8 mouse cellular contexts compared by ENCODE assay signal in genomic region chr7:89126063-89126882, GRCm38 (mm10).
A peak's percentile ranks its signal among the peaks of the same experiment; 100 is the strongest.
DNase-seq lines count a peak whose midpoint lies in the region; ATAC-seq and TF ChIP-seq lines count a peak whose summit lies in the region.

No protein-coding gene starts in this region.

- no peaks in the 10 kb centered on the region for H3K27me3 ChIP-seq in embryonic facial prominence, embryonic 12.5 days
- no peaks in the 10 kb centered on the region for H3K27me3 ChIP-seq in kidney, embryonic 15.5 days
- H3K27me3 ChIP-seq in liver, embryonic 13.5 days = no peaks in the 10 kb centered on the region
- no peaks in the 10 kb centered on the region for H3K27me3 ChIP-seq in neural tube, embryonic 12.5 days (replicated peaks)
- H3K27me3 ChIP-seq in stomach, postnatal 0 days (ENCODE audit: control insufficient read depth, insufficient read depth, low read length) = no peaks in the 10 kb centered on the region

- peak; percentile 87 for ATAC-seq in CD4-positive, CD25-positive, alpha-beta regulatory T cell, adult 4 months
- peak; percentile 67; the same call in 1 of the 2 replicates for ATAC-seq in embryonic facial prominence, embryonic 12.5 days (ENCODE audit: insufficient number of reproducible peaks, insufficient read depth, low FRiP score, low TSS enrichment)
- peak; percentile 83 for ATAC-seq in kidney, embryonic 15.5 days (replicated peaks; ENCODE audit: low FRiP score)
- no peak for ATAC-seq in liver, embryonic 13.5 days (ENCODE audit: low read depth)
- peak; percentile 81 for ATAC-seq in neural tube, embryonic 12.5 days (ENCODE audit: low FRiP score, low read depth)
- ATAC-seq in stomach, postnatal 0 days (ENCODE audit: low FRiP score, low TSS enrichment) = peak; percentile 80

- H3K4me1 ChIP-seq in embryonic facial prominence, embryonic 12.5 days = no peaks in the 10 kb centered on the region
- H3K4me1 ChIP-seq in kidney, embryonic 15.5 days = no peaks in the 10 kb centered on the region
- no peaks in the 10 kb centered on the region for H3K4me1 ChIP-seq in liver, embryonic 13.5 days (replicated peaks)
- H3K4me1 ChIP-seq in neural tube, embryonic 12.5 days = no peaks in the 10 kb centered on the region
- no peaks in the 10 kb centered on the region for H3K4me1 ChIP-seq in stomach, postnatal 0 days (replicated peaks; ENCODE audit: control insufficient read depth, insufficient read depth)

- peak; percentile 96 for TF ChIP-seq CTCF in stomach, postnatal 0 days (IDR thresholded peaks at IDR 0.05; ENCODE audit: low read depth)

- no peak overlapping the region for H3K27ac ChIP-seq in embryonic facial prominence, embryonic 12.5 days
- H3K27ac ChIP-seq in kidney, embryonic 15.5 days = no peak overlapping the region
- no peak overlapping the region for H3K27ac ChIP-seq in liver, embryonic 13.5 days
- H3K27ac ChIP-seq in neural tube, embryonic 12.5 days = no peak overlapping the region
- no peak overlapping the region for H3K27ac ChIP-seq in stomach, postnatal 0 days (replicated peaks)

- no peak for TF ChIP-seq EP300 in stomach, postnatal 0 days (optimal IDR thresholded peaks at IDR 0.05)

- H3K9ac ChIP-seq in embryonic facial prominence, embryonic 12.5 days = no peak overlapping the region
- no peak overlapping the region for H3K9ac ChIP-seq in kidney, embryonic 15.5 days
- no peak overlapping the region for H3K9ac ChIP-seq in liver, embryonic 13.5 days
- H3K9ac ChIP-seq in neural tube, embryonic 12.5 days = no peak overlapping the region
- H3K9ac ChIP-seq in stomach, postnatal 0 days (ENCODE audit: low read length) = no peak overlapping the region

- no peaks in the 10 kb centered on the region for H3K9me3 ChIP-seq in embryonic facial prominence, embryonic 12.5 days
- no peaks in the 10 kb centered on the region for H3K9me3 ChIP-seq in kidney, embryonic 15.5 days (replicated peaks)
- H3K9me3 ChIP-seq in liver, embryonic 13.5 days (replicated peaks) = no peaks in the 10 kb centered on the region
- no peaks in the 10 kb centered on the region for H3K9me3 ChIP-seq in neural tube, embryonic 12.5 days
- H3K9me3 ChIP-seq in stomach, postnatal 0 days (ENCODE audit: control insufficient read depth, low read length) = no peaks in the 10 kb centered on the region

- no peak overlapping the region for H3K4me2 ChIP-seq in embryonic facial prominence, embryonic 12.5 days (replicated peaks)
- no peak overlapping the region for H3K4me2 ChIP-seq in kidney, embryonic 15.5 days
- H3K4me2 ChIP-seq in liver, embryonic 13.5 days = no peak overlapping the region
- no peak overlapping the region for H3K4me2 ChIP-seq in neural tube, embryonic 12.5 days (replicated peaks)
- no peak overlapping the region for H3K4me2 ChIP-seq in stomach, postnatal 0 days (replicated peaks; ENCODE audit: low read depth)

- 57% methylated on average over 7 of the region's 7 CpGs for WGBS in embryonic facial prominence, embryonic 12.5 days
- WGBS in kidney, embryonic 15.5 days = 57% methylated on average over 7 of the region's 7 CpGs
- WGBS in liver, embryonic 13.5 days (ENCODE audit: insufficient replicate concordance) = 46% methylated on average over 7 of the region's 7 CpGs
- 62% methylated on average over 7 of the region's 7 CpGs for WGBS in neural tube, embryonic 12.5 days
- 57% methylated on average over 7 of the region's 7 CpGs for WGBS in stomach, postnatal 0 days

- DNase-seq in adrenal gland, postnatal 25 days = peak; percentile 54
- peak; percentile 25 to 60 for DNase-seq in heart, adult 9 months (ENCODE audit: low spot score in 2 of 2)
- peak; percentile 1 for DNase-seq in liver, embryonic 13.5 days
- peak; percentile 74 for DNase-seq in stomach, postnatal 0 days (ENCODE audit: low spot score)

- H3K4me3 ChIP-seq in embryonic facial prominence, embryonic 12.5 days = no peak overlapping the region
- no peak overlapping the region for H3K4me3 ChIP-seq in kidney, embryonic 15.5 days (replicated peaks)
- H3K4me3 ChIP-seq in liver, embryonic 13.5 days (replicated peaks) = no peak overlapping the region
- H3K4me3 ChIP-seq in neural tube, embryonic 12.5 days = no peak overlapping the region
- no peak overlapping the region for H3K4me3 ChIP-seq in stomach, postnatal 0 days (ENCODE audit: low read depth, low read length)

- H3K36me3 ChIP-seq in embryonic facial prominence, embryonic 12.5 days = no peaks in the 10 kb centered on the region
- H3K36me3 ChIP-seq in kidney, embryonic 15.5 days = no peaks in the 10 kb centered on the region
- no peaks in the 10 kb centered on the region for H3K36me3 ChIP-seq in liver, embryonic 13.5 days
- H3K36me3 ChIP-seq in neural tube, embryonic 12.5 days = no peaks in the 10 kb centered on the region
- H3K36me3 ChIP-seq in stomach, postnatal 0 days (ENCODE audit: control insufficient read depth, insufficient read depth, low read length) = no peaks in the 10 kb centered on the region

Comparison
In these comparisons a context has a peak if more than half of its experiments do, and no peak if none do; other contexts are left out.
1. DNase-seq: peak in every context shown above with its lines; median percentile 74 in stomach, postnatal 0 days; 54 in adrenal gland, postnatal 25 days; 42 in heart, adult 9 months; 1 in liver, embryonic 13.5 days.